Mouse (Mus musculus): ENCODE results near the gene Gm44.
"Not testable (repeated sequence)": the region's sequence is repeated elsewhere in the genome, so short reads cannot be mapped to it uniquely, and the experiment has no call there.

Gm44 gene

DNA sequence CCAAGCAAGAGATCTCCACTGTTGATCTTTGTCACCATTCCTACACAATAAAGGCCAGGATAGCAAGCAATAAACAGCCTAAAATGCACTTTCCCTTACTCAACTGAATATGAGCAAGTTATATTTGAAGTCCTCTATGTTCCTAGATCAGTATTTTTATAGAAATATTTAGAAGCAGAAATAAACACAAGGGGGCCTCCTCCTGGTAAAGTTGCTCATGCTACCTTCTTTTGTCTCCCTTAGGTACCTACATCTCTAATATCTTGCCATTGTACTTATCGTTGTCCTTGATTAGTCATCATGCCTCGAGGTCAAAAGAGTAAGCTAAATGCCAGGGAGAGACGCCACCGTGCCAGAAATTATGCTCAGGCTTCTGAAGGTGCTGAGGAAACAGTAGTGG, at the start of gene Gm44:
Gm44 (plus strand) TSS at position 301 of the 400 bp plus-strand sequence.
- no peak for DNase-seq

GRCm38 (mm10) chrX:90927989-90928388, 36.0 kb downstream of the Gm44 start:
- DNase-seq = no peak

GRCm38 (mm10) chrX:90938211-90938610, 46.3 kb downstream of the Gm44 start:
- DNase-seq = not testable (repeated sequence)

Measured in thymus, postnatal 4 days (tissue).